Mouse (Mus musculus): Measurements from ENCODE around the gene Ackr2. TPM values are rescaled to one million over a fixed set of nuclear protein-coding genes. Genes with fewer than 3 reads are reported as not detected.

Gene Ackr2
- polyA plus RNA-seq, 1 experiment from 2014 or later, result 0.35 TPM

GRCm38 (mm10) chr9:121924901-121925560 lies 26.9 kb downstream of the Ackr2 start:
- 68% methylated on average over 9 of the region's 9 CpGs for whole genome bisulfite sequencing
- Histone ChIP-seq H3K9ac (ENCODE audit: low read length) (no peak overlapping the region), H3K27me3 (ENCODE audit: control insufficient read depth, insufficient read depth, low read length) (no peaks in the 10 kb centered on the region), H3K36me3 (ENCODE audit: control insufficient read depth, insufficient read depth, low read length) (no peaks in the 10 kb centered on the region), H3K4me1 (replicated peaks; ENCODE audit: control insufficient read depth, insufficient read depth) (no peaks in the 10 kb centered on the region), H3K27ac (replicated peaks) (peak overlapping the region; percentile 58; the same call in 1 of the 2 replicates), H3K4me3 (ENCODE audit: low read depth, low read length) (no peak overlapping the region), H3K4me2 (replicated peaks; ENCODE audit: low read depth) (no peak overlapping the region), H3K9me3 (ENCODE audit: control insufficient read depth, low read length) (no peaks in the 10 kb centered on the region)
- DNase-seq (ENCODE audit: low spot score), result no peak
- no peak for TF ChIP-seq EP300 (optimal IDR thresholded peaks at IDR 0.05)
- no peak for TF ChIP-seq CTCF (IDR thresholded peaks at IDR 0.05; ENCODE audit: low read depth)
- peak; percentile 38; the same call in 1 of the 2 replicates for ATAC-seq (ENCODE audit: low FRiP score, low TSS enrichment)

GRCm38 (mm10) chr9:121925959-121926358 lies 27.8 kb downstream of the Ackr2 start:
- no peak overlapping the region for H3K4me2 ChIP-seq (replicated peaks; ENCODE audit: low read depth)
- DNase-seq (ENCODE audit: low spot score) (no peak), ATAC-seq (ENCODE audit: low FRiP score, low TSS enrichment) (no peak)
- no peaks in the 10 kb centered on the region for H3K27me3 ChIP-seq (ENCODE audit: control insufficient read depth, insufficient read depth, low read length)
- TF ChIP-seq EP300 (optimal IDR thresholded peaks at IDR 0.05) (no peak), CTCF (IDR thresholded peaks at IDR 0.05; ENCODE audit: low read depth) (no peak)
- peak overlapping the region; percentile 58; the same call in 1 of the 2 replicates for H3K27ac ChIP-seq (replicated peaks)
- no peaks in the 10 kb centered on the region for H3K4me1 ChIP-seq (replicated peaks; ENCODE audit: control insufficient read depth, insufficient read depth)
- no peak overlapping the region for H3K9ac ChIP-seq (ENCODE audit: low read length)
- H3K9me3 ChIP-seq (ENCODE audit: control insufficient read depth, low read length), result no peaks in the 10 kb centered on the region
- WGBS, result 56% methylated on average over 8 of the region's 8 CpGs
- no peaks in the 10 kb centered on the region for H3K36me3 ChIP-seq (ENCODE audit: control insufficient read depth, insufficient read depth, low read length)
- H3K4me3 ChIP-seq (ENCODE audit: low read depth, low read length), result no peak overlapping the region

- no peaks in the 10 kb centered on the region for H3K36me3 ChIP-seq (ENCODE audit: control insufficient read depth, insufficient read depth, low read length)
- no peak overlapping the region for H3K9ac ChIP-seq (ENCODE audit: low read length)
- no peaks in the 10 kb centered on the region for H3K4me1 ChIP-seq (replicated peaks; ENCODE audit: control insufficient read depth, insufficient read depth)
- no peak overlapping the region for H3K4me2 ChIP-seq (replicated peaks; ENCODE audit: low read depth)
- ATAC-seq (ENCODE audit: low FRiP score, low TSS enrichment) (no peak), DNase-seq (ENCODE audit: low spot score) (no peak)
- no peak for TF ChIP-seq EP300 (optimal IDR thresholded peaks at IDR 0.05)
- no peak for TF ChIP-seq CTCF (IDR thresholded peaks at IDR 0.05; ENCODE audit: low read depth)
- H3K4me3 ChIP-seq (ENCODE audit: low read depth, low read length), result no peak overlapping the region
- H3K27me3 ChIP-seq (ENCODE audit: control insufficient read depth, insufficient read depth, low read length), result no peaks in the 10 kb centered on the region
- H3K9me3 ChIP-seq (ENCODE audit: control insufficient read depth, low read length), result no peaks in the 10 kb centered on the region
- 47% methylated on average over 11 of the region's 11 CpGs for WGBS
- 0 out of 2 replicates have a peak overlapping the region, but pooled peaks have one; percentile 18 for H3K27ac ChIP-seq (replicated peaks)
Measured at GRCm38 (mm10) chr9:121926634-121927405, 28.7 kb downstream of the Ackr2 start.

DNA sequence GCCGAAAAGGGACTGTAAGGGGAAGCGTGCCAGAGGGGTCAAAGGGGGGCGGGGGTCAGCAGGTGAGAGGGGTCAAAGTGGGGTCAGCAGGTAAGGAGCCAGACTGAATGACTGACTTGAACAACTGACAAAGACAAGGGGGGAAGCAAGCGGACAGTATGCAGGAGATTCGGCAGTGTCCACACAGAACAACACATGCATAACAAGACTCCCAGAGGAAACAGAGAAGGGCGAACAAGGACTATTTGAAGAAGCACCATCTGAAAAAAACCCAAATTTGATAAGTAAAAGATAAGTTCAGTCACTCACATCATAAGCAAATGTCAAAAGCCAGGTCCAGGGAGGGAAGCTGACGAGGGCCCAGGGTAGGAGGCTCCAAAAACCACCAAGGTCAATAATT lies 29.6 kb downstream of the Ackr2 start:
- DNase-seq (ENCODE audit: low spot score) (no peak), ATAC-seq (ENCODE audit: low FRiP score, low TSS enrichment) (no peak)
- H3K36me3 ChIP-seq (ENCODE audit: control insufficient read depth, insufficient read depth, low read length), result no peaks in the 10 kb centered on the region
- H3K4me2 ChIP-seq (replicated peaks; ENCODE audit: low read depth), result no peak overlapping the region
- no peaks in the 10 kb centered on the region for H3K4me1 ChIP-seq (replicated peaks; ENCODE audit: control insufficient read depth, insufficient read depth)
- no peak for TF ChIP-seq CTCF (IDR thresholded peaks at IDR 0.05; ENCODE audit: low read depth)
- H3K4me3 ChIP-seq (ENCODE audit: low read depth, low read length), result no peak overlapping the region
- 73% methylated on average over 7 of the region's 7 CpGs for WGBS
- no peak overlapping the region for H3K9ac ChIP-seq (ENCODE audit: low read length)
- H3K27ac ChIP-seq (replicated peaks), result no peak overlapping the region
- H3K9me3 ChIP-seq (ENCODE audit: control insufficient read depth, low read length), result no peaks in the 10 kb centered on the region
- H3K27me3 ChIP-seq (ENCODE audit: control insufficient read depth, insufficient read depth, low read length), result no peaks in the 10 kb centered on the region

DNA sequence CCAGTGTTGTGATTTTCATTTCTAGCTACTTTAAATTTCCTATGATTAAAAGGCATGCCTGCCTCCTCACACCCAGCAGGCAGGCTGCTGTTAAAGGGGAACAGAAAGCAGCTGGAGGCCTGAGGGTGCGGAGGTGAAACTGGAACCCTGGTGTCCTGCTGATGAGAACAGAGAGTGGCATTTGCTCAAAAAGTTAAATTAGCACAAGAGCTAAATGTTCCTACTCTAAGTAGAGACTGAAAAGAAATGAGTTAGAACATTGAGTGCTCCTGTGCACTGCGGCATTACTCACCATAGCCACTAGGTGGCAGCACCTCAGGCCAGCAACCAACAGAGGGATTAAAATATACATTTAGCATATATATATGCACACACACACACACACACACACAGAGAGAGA lies 30.3 kb downstream of the Ackr2 start:
- H3K9ac ChIP-seq (ENCODE audit: low read length), result no peak overlapping the region
- WGBS, result 26% methylated on average over 2 of the region's 2 CpGs
- no peak overlapping the region for H3K27ac ChIP-seq (replicated peaks)
- H3K4me2 ChIP-seq (replicated peaks; ENCODE audit: low read depth), result no peak overlapping the region
- no peaks in the 10 kb centered on the region for H3K27me3 ChIP-seq (ENCODE audit: control insufficient read depth, insufficient read depth, low read length)
- peak; percentile 35; the same call in 1 of the 2 replicates for ATAC-seq (ENCODE audit: low FRiP score, low TSS enrichment)
- H3K36me3 ChIP-seq (ENCODE audit: control insufficient read depth, insufficient read depth, low read length), result no peaks in the 10 kb centered on the region
- TF ChIP-seq EP300 (optimal IDR thresholded peaks at IDR 0.05) (no peak), CTCF (IDR thresholded peaks at IDR 0.05; ENCODE audit: low read depth) (peak; percentile 86)
- no peaks in the 10 kb centered on the region for H3K4me1 ChIP-seq (replicated peaks; ENCODE audit: control insufficient read depth, insufficient read depth)
- H3K9me3 ChIP-seq (ENCODE audit: control insufficient read depth, low read length), result no peaks in the 10 kb centered on the region
- no peak overlapping the region for H3K4me3 ChIP-seq (ENCODE audit: low read depth, low read length)
- DNase-seq (ENCODE audit: low spot score), result peak; percentile 57

DNA sequence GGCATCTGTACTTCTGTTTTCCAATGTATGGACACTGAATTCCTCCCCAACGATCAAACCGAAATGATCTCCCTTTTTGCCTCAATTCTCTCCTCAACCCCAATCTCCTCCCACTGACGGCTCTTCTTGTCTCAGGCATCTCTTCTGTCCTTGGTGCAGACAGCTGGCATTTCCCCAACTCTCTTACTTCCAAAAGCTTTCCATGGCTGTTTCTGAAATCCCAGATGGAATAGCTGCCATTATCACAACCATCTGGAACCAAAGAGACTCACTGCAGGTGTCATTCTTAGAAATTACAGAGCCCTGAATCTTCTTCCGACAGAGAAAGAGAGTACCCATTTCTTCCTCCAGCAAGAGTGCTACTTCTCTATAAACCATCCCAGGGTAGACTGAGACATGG lies 36.7 kb downstream of the Ackr2 start:
- Histone ChIP-seq H3K4me1 (replicated peaks; ENCODE audit: control insufficient read depth, insufficient read depth) (no peaks in the 10 kb centered on the region), H3K27ac (replicated peaks) (no peak overlapping the region), H3K27me3 (ENCODE audit: control insufficient read depth, insufficient read depth, low read length) (no peaks in the 10 kb centered on the region), H3K9me3 (ENCODE audit: control insufficient read depth, low read length) (no peaks in the 10 kb centered on the region), H3K4me3 (ENCODE audit: low read depth, low read length) (no peak overlapping the region), H3K4me2 (replicated peaks; ENCODE audit: low read depth) (no peak overlapping the region), H3K9ac (ENCODE audit: low read length) (no peak overlapping the region), H3K36me3 (ENCODE audit: control insufficient read depth, insufficient read depth, low read length) (no peaks in the 10 kb centered on the region)
- no peak for DNase-seq (ENCODE audit: low spot score)
- ATAC-seq (ENCODE audit: low FRiP score, low TSS enrichment), result no peak
- no peak for TF ChIP-seq CTCF (IDR thresholded peaks at IDR 0.05; ENCODE audit: low read depth)
- TF ChIP-seq EP300 (optimal IDR thresholded peaks at IDR 0.05), result no peak
- WGBS, result 82% methylated on average over 4 of the region's 4 CpGs
